Mouse (Mus musculus) heart, postnatal 0 days (tissue): ENCODE data around the gene Fam83g.

Experiments
- CTCF ChIP-seq: IDR thresholded peaks from 2 replicates; pipeline ENCODE4 v1.5.1; 2016; ENCODE audit warnings: antibody characterized with exemption, control low read depth, low read depth
- EP300 ChIP-seq: IDR thresholded peaks from 2 replicates; pipeline ENCODE4 v1.6.1; 2016; ENCODE audit warnings: antibody characterized with exemption, low read depth

- TF ChIP-seq CTCF (no peak), EP300 (no peak)
Measured at GRCm38 (mm10) chr11:61658360-61658922, 25.4 kb upstream of the Fam83g start.
